Mouse (Mus musculus) left cerebral cortex, adult 9 months (tissue): ENCODE measurements at regions not wholly inside any gene's neighbourhood (a gene's known extent, or its start where the extent isn't known, plus 50 kb on each side); places are given as distances from the start of the nearest gene placed in this dataset.

Experiments used
- DNase-seq, 2 experiments: peaks; one replicate each; pipeline ENCODE4 v3.0.0; 2022; ENCODE audit warnings: low spot score in 2 of 2

DNA sequence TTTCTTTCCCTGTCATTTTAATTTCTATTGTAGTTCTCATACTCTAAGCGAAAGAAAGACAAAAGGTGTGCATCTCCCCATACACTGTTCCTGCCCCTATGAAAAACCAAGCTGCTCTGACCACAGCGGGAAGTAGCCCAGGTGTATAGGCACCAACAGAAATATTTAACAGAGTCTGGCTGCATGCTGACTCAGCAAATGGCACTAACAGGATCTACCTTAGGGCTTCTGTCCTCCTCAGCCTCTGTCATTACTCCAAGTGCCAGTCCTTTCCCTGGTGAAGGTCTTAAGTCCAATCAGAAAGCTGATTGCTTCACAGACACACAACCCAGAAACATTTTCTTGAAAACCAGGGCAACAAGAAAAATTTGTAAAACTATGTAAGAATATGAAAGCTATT lies 72.5 kb downstream of the Gm9008 start:
- DNase-seq, result no peak

DNA sequence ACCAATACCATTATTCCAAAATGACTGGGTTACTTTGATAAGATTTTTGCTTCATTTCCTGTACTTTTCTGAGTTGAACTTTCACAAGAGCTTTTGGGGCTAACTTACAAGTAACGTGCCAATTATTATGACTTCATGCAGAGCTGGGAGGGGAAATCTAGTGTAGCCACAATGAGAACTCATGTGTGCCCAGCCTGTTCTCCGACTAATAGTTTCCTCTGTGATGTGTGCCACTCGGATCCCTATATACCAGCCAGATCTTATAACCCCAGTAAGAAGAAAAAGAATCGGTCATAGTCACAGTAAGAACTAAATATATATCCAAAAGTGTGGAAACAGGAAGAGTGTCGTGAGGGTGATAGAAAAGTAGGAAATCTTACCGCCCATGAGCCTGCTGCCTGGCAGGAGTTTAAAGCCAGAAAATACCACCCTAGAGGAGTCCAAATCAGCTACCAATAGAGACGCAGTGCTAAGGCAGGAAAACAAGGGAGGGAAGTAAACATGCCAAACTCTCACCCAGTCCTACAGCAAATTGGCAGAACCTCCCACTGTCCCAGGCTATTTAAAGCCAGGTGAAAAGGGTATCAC lies 110.0 kb downstream of the Gm9008 start:
- DNase-seq, result no peak

DNA sequence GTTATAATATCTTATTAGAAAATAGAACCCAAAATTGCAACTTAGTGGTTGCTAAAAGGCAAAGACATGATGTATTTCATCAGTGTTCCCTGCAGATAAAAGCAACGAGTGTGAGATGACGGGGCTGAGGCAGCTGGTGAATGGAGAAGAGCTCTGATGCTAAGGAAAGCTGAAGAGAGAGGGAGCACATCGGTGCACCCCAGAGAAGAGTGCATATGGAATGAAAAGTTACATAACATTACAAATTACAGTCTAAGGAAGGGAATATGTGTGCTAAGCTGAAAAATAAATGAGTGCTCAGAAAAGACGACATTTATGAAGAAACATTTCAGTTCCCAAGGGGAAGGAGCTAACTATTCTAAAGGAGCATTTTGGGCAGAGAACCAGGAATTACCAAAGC lies 115.3 kb downstream of the Gm9008 start:
- peak; percentile 9 to 12 for DNase-seq

DNA sequence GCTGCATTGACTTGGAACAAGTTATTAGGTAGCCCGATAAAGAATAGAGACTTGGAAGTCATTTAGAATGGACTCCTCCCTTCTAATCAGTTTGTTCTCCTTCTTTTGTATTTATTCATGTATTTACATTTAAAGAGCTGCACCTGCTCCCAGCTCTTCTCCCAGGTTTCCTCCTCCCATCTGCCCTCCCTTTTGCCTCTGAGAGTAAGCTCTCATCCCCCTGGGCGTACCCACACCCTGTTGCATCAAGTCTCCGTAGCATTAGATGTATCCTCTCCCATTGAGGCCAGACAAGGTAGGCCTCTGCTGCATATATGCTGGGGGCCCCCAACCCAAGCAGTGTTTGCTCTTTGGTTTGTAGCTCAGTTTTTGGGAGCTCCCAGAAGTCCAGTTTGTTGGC lies 118.9 kb downstream of the Gm9008 start:
- no peak for DNase-seq

DNA sequence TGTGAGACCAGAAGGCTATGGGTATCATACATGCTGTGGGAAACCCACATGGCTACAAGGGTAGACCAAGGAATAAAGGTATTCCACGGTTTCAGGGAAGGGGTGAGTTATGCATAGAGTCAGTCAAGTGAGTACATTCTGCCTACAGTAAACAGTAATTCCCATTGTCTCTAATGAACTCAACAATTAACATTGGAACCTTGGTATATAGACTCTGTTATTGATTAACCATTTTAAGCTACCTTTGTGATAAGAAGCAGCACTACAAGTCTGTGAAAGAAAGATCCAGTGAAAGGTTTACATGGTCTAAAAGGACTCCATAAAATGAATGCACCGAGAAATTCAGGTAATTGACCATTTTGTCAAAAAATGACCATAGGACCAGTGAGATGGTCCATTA lies 145.4 kb downstream of the Gm9008 start:
- DNase-seq, result no peak

DNA sequence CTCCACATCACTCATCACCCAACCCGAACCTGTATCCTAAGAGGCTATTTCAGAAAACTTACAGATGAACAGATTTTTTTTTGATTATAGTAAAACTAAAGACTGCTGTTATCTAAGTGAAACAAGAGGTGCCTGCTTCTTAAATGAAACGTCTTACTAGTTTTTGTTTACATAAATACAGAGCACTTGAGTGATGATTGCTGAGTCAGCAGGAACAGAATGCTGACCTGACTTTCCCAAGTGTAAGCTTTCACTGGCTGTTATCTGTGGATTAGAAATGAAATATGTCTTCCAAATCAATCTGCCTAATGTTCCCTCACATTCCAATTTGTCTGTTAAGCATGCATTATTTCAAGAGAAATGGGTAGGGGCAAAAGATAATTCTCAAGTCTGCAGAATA lies 149.1 kb downstream of the Gm9008 start:
- no peak for DNase-seq

DNA sequence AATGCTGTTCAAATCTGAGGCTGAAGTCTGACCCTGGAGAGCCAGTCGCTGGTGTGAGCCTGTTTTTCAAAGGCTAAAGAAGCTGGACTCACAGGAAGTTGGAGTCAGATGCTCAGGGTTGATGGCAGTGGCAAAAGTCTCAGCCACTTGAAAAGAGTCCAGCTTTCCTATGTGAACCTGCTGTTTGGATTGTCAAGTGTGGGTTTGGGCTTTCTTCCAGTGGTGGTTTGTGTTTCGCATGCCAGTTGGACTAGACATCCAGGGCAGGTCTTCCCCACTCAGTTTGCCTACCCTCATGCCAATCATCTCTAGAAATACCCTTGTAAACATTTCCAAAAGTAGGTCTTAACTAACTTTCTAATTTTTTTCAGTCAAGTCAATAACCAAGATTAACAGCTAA lies 167.4 kb downstream of the Gm9008 start:
- no peak for DNase-seq
